ENCODE assay signal across 17 mouse cellular contexts in the genomic region with DNA sequence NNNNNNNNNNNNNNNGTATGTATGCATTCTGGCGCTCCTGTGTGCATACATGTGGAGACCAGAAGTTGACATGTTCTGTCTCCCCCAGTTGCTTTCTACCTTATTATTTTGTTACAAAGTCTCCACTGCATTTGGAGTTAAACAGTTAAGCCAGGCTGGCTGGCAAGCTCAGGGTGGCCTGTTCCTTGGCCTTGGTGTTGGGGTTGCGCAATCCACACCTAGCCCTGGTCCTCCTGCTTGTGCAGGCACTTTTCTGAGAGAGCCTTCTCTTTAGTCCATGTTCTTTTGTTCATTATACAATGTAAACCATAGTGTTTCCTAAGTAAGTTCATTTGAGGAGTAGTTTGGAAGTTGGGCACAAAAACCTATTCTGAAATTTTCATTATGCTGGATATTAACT.
DNase-seq lines count a peak whose midpoint lies in the region; ATAC-seq lines count a peak whose summit lies in the region.
"Had no signal": no experiment of that assay in that cellular context is flagged by ENCODE, and none has a peak within 500 bp of the region (broad histone marks: within the 10 kb centered on the region; RNA-seq: fewer than 3 reads in every experiment).

No protein-coding gene starts in this region.

- 88% methylated on average over 2 of the region's 2 CpGs for WGBS in hindbrain, embryonic 15.5 days
- WGBS in hindbrain, embryonic 16.5 days: 96% methylated on average over 2 of the region's 2 CpGs

- no peaks in the 10 kb centered on the region for H3K27me3 ChIP-seq in hindbrain, embryonic 15.5 days
- no peaks in the 10 kb centered on the region for H3K27me3 ChIP-seq in hindbrain, embryonic 16.5 days (replicated peaks; ENCODE audit: control insufficient read depth, insufficient read depth, low read length)
- H3K27me3 ChIP-seq: forebrain, embryonic 15.5 days; heart, embryonic 13.5 days; limb, embryonic 12.5 days; neural tube, embryonic 13.5 days; stomach, embryonic 15.5 days had no signal

- DNase-seq in adrenal gland, adult (ENCODE audit: inconsistent age in 2 of 2, low spot score in 1 of 2): peak; percentile 16 to 48
- DNase-seq in adrenal gland, postnatal 4 days (ENCODE audit: low spot score in 2 of 2): no peak
- DNase-seq in NIH3T3 (ENCODE audit: low read depth): peak; percentile 22
- peak; percentile 26 for DNase-seq in lung, postnatal 25 days (ENCODE audit: low spot score)
- DNase-seq in T-cell, adult 2 months (ENCODE audit: low spot score): no peak
- DNase-seq in layer of hippocampus, postnatal 25 days (ENCODE audit: extremely low spot score in 1 of 2, low spot score in 1 of 2): no peak
- DNase-seq: cerebellum, postnatal 25 days; retina, postnatal 1 day had no signal

- H3K9me3 ChIP-seq in hindbrain, embryonic 15.5 days: no peaks in the 10 kb centered on the region
- no peaks in the 10 kb centered on the region for H3K9me3 ChIP-seq in hindbrain, embryonic 16.5 days (ENCODE audit: control insufficient read depth, low read length)
- H3K9me3 ChIP-seq: forebrain, embryonic 15.5 days; heart, embryonic 13.5 days; hindbrain, embryonic 10.5 days; limb, embryonic 12.5 days; neural tube, embryonic 13.5 days; stomach, embryonic 15.5 days had no signal

- H3K4me3 ChIP-seq in hindbrain, embryonic 15.5 days: no peak overlapping the region
- no peak overlapping the region for H3K4me3 ChIP-seq in hindbrain, embryonic 16.5 days (ENCODE audit: low read length)
- H3K4me3 ChIP-seq: forebrain, embryonic 15.5 days; heart, embryonic 13.5 days; hindbrain, embryonic 10.5 days; limb, embryonic 12.5 days; neural tube, embryonic 13.5 days; stomach, embryonic 15.5 days had no signal

- H3K4me1 ChIP-seq in hindbrain, embryonic 15.5 days (replicated peaks): peaks cover 21% of the 10 kb centered on the region
- H3K4me1 ChIP-seq in hindbrain, embryonic 16.5 days (ENCODE audit: control insufficient read depth, insufficient read depth, low read depth, low read length): no peaks in the 10 kb centered on the region; the same call in 1 of the 2 replicates
- H3K4me1 ChIP-seq: stomach, embryonic 15.5 days had no signal

- 0 out of 2 replicates have a peak overlapping the region, but pooled peaks have one; percentile 3 for H3K27ac ChIP-seq in hindbrain, embryonic 15.5 days (replicated peaks)
- no peak overlapping the region for H3K27ac ChIP-seq in hindbrain, embryonic 16.5 days (ENCODE audit: low read depth, low read length)
- H3K27ac ChIP-seq: forebrain, embryonic 15.5 days; heart, embryonic 13.5 days; hindbrain, embryonic 10.5 days; limb, embryonic 12.5 days; neural tube, embryonic 13.5 days; stomach, embryonic 15.5 days had no signal

- H3K9ac ChIP-seq in hindbrain, embryonic 15.5 days: no peak overlapping the region
- H3K9ac ChIP-seq in hindbrain, embryonic 16.5 days (ENCODE audit: low read depth, low read length): no peak overlapping the region
- H3K9ac ChIP-seq: forebrain, embryonic 15.5 days; heart, embryonic 13.5 days; limb, embryonic 12.5 days; neural tube, embryonic 13.5 days; stomach, embryonic 15.5 days had no signal

- no peak overlapping the region for H3K4me2 ChIP-seq in hindbrain, embryonic 15.5 days
- H3K4me2 ChIP-seq in hindbrain, embryonic 16.5 days (ENCODE audit: low read length): no peak overlapping the region
- H3K4me2 ChIP-seq: forebrain, embryonic 15.5 days; heart, embryonic 13.5 days; limb, embryonic 12.5 days; neural tube, embryonic 13.5 days; stomach, embryonic 15.5 days had no signal

- ATAC-seq in hindbrain, embryonic 15.5 days (ENCODE audit: low FRiP score, low read depth): no peak
- ATAC-seq in hindbrain, embryonic 16.5 days: no peak
- ATAC-seq: forebrain, embryonic 15.5 days; intestine, embryonic 16.5 days had no signal

- H3K36me3 ChIP-seq in hindbrain, embryonic 15.5 days: no peaks in the 10 kb centered on the region
- no peaks in the 10 kb centered on the region for H3K36me3 ChIP-seq in hindbrain, embryonic 16.5 days (ENCODE audit: control insufficient read depth, insufficient read depth, low read length)
- H3K36me3 ChIP-seq: forebrain, embryonic 15.5 days; heart, embryonic 13.5 days; hindbrain, embryonic 10.5 days; limb, embryonic 12.5 days; neural tube, embryonic 13.5 days; stomach, embryonic 15.5 days had no signal

Comparison
In these comparisons a context has a peak if more than half of its experiments do, and no peak if none do; other contexts are left out.
1. DNase-seq: peak in adrenal gland, adult (2 of 2), NIH3T3 (single experiment) and lung, postnatal 25 days (single experiment); none in adrenal gland, postnatal 4 days (0 of 2), T-cell, adult 2 months (single experiment) and layer of hippocampus, postnatal 25 days (0 of 2).